Mouse (Mus musculus): ENCODE results near the gene Larp4b.

Gene Larp4b

DNA sequence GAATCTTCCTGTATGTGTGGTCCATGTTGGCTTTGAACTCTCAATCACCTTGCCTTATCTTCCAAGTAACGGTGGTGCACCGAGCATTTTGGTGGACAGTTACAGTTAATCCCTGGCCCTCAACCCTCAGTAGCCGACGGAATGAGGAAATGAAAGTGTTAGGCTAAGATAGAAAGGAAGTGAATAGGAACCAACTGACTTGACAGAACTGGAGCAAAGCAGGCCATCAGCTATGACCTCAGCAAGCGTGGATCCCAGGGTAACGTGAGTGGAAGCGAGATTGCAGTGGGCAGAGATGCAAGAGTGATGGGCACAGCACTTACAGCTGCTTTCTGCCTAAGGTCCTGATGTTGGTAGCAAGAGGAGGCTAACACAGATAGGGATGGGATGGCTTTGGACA is 31.5 kb downstream of the Larp4b start:
- DNase-seq, result no peak

- DNase-seq, result no peak
Measured at GRCm38 (mm10) chr13:9127715-9128114, 34.0 kb downstream of the Larp4b start.

DNA sequence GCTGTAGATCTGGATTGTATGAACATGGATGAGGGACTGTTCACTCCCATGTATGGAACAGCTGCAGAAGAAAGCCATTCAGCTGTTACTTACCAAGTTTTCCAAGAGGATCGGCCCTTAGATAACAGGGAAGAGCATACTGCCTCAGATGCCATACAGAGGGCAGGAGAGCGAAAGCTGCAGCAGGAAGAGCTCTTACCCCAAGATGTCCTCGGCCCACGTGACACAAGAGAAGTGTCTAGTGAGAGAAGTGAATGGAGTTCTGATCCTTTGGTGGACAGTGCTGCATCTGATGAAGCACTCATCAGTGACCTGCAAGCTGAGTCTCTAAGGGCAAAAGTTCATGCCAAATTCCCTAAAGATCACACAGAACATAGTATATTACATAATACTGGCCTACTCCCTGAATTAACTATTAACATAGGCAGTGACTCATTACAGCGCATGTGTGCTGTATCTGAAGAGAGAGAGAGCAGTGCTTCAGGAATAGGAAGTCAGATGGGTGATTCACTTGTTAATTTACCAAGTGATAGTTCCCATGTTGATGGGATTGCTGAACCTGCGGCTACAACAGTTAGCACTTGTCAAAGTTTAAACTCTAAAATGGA is 35.1 kb downstream of the Larp4b start:
- no peak for DNase-seq

GRCm38 (mm10) chr13:9134421-9134820 is 40.7 kb downstream of the Larp4b start:
- no peak for DNase-seq

GRCm38 (mm10) chr13:9136088-9136487 is 42.4 kb downstream of the Larp4b start:
- DNase-seq, result no peak

GRCm38 (mm10) chr13:9136733-9137132 is 43.1 kb downstream of the Larp4b start:
- DNase-seq, result no peak

GRCm38 (mm10) chr13:9139466-9139991 is 45.8 kb downstream of the Larp4b start:
- no peak for DNase-seq

DNA sequence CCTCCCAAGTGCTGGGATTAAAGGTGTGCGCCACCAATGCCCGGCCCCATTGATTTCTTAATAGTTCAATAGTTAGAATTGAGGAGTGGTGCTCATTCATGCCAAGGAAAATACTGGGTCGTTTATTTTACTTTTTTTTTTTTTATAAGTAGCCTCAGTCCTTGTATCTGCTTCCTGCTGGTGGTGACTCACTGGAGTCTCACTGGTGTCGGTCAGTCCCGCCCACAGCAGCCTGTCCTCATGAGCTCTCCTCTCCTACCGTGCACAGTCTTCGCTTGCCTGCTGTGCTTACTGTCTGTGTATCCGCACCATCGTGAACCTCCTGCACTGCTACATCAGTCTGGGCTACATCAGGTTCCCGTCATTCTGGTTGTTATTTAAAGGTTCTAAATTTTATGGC is 46.5 kb downstream of the Larp4b start:
- no peak for DNase-seq

GRCm38 (mm10) chr13:9142371-9142770 is 48.7 kb downstream of the Larp4b start:
- no peak for DNase-seq

DNA sequence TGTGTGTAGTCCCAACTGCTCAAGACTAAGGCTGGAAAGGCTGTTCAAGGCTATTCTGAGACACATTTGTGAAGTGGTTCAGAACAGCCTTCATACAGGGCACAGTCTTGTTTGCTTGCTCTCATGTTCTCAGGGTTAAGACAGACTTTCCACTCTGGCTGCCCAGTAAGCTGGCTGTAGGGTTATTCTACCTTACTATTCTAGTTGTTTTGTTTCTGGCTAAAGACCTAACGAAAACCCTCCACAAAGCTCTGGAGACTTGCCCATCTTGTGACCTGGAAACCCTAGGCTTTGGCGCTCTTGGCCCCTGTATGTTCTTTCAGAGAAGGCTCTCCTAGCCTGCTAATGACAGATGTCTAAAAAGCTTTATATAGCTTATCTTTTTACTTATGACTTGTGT is 55.1 kb downstream of the Larp4b start:
- no peak for DNase-seq

DNA sequence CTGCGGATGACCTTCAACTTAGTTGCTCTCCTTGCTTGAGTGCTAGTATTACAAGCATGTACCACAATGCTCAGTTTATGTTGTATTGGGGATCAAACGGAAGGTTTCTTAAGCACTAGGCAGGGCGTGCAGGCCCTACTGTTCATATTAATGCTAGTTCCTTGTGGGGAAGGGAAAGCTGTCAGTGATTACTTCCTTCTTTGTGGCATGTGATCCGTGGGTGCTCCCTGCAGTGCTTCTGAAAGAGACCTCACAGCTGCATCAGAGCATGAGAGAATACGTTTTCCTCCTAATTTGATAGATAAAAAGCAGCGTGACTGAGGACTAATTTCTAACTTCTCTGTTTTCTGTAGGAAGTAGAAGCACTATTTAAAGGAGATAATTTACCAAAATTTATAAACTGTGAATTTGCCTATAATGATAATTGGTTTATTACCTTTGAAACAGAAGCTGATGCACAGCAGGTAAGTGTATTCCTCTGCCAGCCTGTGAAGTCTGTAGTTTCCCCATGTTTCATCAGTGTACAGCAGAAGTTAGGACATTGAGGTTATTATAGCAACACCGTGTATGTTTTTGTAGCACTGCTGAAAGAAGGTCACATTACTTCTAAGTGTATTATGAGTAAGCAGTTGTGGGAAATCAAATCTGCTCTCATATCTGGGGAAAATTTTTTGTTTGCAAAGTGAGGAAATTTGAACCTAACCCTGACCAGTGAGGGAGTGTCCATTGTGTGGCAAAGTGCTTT is 56.0 kb downstream of the Larp4b start:
- no peak for DNase-seq

DNA sequence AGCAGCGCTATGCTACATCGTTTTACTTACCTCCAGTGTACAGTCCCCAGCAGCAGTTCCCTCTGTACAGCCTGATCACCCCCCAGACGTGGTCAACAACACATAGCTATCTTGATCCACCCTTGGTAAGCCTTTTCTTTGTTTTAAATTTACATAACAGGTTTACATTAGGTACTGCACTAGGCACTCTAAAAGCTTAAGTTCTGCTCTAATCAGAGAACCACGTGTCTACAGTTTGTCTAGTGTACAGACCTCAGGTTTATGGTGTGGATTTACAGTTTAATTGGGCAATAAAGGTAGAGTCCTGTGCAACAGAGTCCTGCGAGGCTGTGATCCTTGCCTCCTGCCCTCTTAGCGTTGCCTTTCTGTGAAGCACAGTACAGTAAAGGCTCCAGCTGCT is 57.4 kb downstream of the Larp4b start:
- DNase-seq, result no peak

DNA sequence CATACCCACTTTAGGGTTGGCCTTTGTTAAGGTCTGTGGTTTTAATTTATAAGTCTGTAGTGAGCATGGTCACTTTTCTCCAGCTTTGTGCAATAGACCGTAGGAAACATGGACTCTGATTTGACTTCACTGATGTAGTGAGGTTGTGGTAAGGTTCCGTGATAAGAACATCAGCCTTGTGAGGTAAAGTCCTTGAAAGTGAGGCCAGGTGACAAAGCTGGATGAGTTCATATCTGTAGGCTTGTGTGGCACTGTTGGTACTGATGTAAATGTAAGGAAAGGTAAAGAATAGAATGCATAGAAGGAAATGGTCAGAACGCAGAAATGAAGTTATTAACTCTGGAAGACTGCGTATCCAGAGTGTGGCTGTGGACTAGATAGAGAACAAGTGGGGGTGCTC is 57.9 kb downstream of the Larp4b start:
- no peak for DNase-seq

- DNase-seq, result no peak
Measured at GRCm38 (mm10) chr13:9152267-9152666, 58.6 kb downstream of the Larp4b start.

DNA sequence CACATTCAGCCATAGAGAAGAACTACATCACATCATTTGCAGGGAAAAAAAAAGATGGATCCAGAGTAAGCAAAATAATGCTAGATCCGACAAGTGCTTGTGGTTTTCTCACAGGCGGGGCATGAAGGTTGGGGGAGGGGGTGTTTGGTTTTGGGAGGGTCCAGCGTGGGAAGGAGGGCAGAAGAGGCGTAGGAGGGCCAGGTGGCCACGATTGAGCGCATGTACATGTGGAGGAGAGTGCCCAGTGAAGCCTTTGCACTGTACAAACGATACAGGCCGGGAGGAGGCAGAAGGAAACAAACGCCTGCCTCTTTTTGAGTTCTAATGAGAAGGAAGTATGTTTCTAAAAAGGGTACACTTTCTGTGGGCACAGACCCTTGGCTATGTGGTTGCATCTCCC is 60.1 kb downstream of the Larp4b start:
- no peak for DNase-seq

DNA sequence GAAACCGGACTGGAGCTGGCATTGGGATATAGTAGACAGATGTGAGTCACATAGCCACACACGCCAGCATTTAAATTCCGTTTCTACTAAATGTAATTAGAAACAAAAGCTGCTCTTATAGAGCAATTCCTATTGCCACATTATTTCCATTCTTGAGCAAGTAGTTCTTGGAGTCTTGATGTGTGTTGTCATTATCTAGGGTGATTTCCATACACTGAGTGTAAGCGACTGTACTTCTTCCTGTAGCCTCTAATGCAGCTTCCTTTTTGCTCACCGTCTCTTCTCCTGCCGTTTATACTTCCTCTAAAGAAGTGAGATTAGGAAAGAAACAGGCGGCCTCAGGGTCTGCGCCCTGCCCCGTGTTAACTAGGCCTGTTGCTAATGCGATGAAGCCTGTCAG is 65.6 kb downstream of the Larp4b start:
- DNase-seq, result no peak

DNA sequence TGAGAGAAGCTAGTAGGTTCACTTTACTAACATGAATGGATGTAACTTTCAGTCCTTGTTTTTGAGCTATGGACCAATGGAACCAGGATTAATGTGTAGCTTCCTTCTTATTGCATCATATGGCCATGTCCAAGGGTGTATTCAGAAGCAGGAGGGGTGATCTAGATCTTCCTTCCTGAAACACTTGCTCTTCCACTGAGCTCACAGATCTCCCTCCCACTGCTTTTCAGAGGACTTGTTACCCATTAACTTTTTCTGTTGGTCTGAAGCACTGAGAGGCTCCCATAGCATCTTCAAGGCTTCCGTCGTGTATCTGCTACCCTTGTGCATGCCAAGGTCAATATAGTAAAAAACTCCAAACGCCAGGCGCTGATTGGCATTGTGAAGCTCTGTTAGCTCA is 69.2 kb downstream of the Larp4b start:
- no peak for DNase-seq

- no peak for DNase-seq
Measured at GRCm38 (mm10) chr13:9167842-9168241, 74.2 kb downstream of the Larp4b start.

DNA sequence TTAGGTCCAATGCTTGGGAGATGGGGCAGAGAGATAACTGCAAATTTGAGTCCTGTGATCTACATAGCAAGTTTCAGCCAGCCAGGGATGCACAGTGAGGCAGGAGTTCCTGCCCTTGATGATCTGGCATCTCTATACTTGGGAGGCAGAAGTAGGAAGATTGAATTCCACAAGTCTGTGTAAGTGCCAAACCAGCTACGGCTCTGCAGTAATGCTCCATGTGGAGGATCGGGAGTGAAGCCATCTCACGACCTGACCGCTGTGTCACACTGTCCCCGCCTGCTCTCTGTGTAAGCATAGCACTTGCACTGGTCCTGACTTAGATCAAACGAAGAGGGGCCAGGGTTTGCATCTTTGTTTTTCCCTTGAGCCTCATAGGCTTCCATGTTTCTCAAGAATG is 75.9 kb downstream of the Larp4b start:
- DNase-seq, result no peak

DNA sequence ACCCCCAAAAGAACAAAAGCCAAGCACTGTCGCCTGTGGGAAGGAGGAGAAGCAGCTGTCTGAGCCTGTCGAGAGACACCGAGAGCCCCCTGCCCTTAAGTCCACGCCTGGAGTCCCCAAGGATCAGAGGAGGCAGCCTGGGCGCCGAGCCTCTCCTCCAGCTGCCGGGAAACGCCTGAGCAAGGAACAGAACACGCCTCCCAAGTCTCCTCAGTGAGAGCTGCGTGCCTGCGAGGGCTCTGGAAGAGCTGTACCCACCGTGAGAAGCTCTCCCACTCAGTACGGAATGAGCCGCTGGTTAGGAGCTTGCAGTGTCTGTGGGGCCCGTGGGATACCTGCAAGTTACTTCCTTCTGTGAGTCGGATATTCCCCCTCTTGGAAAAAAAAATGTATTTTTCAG is 77.0 kb downstream of the Larp4b start:
- no peak for DNase-seq

DNA sequence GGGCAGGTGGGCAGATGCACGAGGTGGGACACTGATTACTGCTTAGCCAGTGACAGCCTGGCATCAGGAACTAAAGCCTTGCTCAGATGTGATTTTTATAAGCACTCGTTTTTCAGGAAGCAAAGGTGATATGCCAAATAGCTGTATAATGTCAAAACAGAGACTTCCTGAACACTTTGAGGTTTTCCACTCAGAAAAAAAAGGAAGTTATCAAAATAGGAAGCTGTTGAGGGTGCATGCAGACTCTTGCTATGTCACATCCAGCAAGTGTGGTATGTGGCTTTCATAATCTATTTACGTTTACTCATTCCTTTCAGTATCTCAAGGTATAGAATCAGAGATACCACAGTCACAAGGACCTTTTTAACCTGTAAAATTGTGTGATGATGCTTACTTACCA is 79.7 kb downstream of the Larp4b start:
- DNase-seq, result no peak

DNA sequence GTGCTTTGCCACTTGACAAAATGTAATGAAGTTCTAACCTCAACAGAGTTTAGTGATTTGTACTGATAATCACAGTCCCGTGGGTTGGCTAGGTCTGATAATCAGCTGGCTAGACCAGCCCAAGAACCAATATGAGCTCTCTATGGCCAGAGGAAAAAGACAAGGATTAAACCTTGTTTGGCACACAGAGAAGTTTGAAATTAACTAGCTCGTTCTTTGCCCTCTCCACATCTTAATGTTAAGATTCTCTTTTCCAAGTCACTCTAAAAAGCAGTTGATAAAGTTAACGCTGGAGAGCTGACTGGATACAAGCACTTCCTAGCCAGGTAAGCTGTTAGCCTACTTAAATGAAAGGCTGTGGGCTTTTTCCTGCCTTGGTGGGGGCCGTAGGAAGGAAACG is 81.5 kb downstream of the Larp4b start:
- no peak for DNase-seq

GRCm38 (mm10) chr13:9178270-9178669 is 84.6 kb downstream of the Larp4b start:
- DNase-seq, result no peak

GRCm38 (mm10) chr13:9178718-9179117 is 85.0 kb downstream of the Larp4b start:
- DNase-seq, result no peak

DNA sequence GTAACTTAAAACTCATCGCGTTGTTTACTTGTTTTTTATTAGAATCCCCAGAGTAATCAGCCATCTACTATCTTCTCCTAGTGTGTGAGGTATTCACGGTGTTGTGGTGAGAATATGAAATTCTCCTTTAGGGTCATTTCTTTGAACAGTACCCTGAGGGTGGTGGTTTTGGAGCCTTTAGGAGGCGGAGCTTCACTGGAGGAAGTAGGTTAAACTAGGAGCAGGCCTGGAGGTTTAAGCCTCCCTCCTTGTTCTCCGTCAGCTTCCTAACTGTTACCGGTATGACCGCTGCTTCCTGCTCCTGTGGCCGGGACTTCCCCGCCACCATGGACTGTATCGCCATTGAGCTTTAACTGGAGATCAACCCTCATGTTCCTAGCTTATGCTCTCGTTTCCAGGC is 86.5 kb downstream of the Larp4b start:
- DNase-seq, result peak; percentile 26
